Mouse (Mus musculus) heart, adult 2 months (tissue): ENCODE results near the gene Hsd17b1. TPM values are rescaled to one million over a fixed set of nuclear protein-coding genes. Genes with fewer than 3 reads are reported as not detected.

ENCODE experiments used
- DNase-seq, 2 experiments: peaks; one replicate each; pipeline ENCODE4 v3.0.0; 2021
- H3K27ac ChIP-seq: fragments of 200-600 bp; 2 replicates; pipeline ENCODE4 v1.8.1; 2022
- H3K27me3 ChIP-seq: fragments of 200-500 bp; 2 replicates; pipeline ENCODE4 v1.6.1; 2012; ENCODE audit warnings: mild to moderate bottlenecking, low read length, inconsistent platforms, mixed read lengths; ENCODE audit not compliant: control insufficient read depth, insufficient read depth
- H3K36me3 ChIP-seq: fragments of 200-500 bp; 2 replicates; pipeline ENCODE4 v1.6.1; 2012; ENCODE audit warnings: low read length, inconsistent platforms; ENCODE audit not compliant: control insufficient read depth, insufficient read depth
- H3K4me1 ChIP-seq: fragments of 200-500 bp; 2 replicates; pipeline ENCODE4 v1.6.1; 2011; ENCODE audit warnings: low read length; ENCODE audit not compliant: control insufficient read depth, insufficient read depth
- H3K4me3 ChIP-seq: fragments of 200-600 bp; 2 replicates; pipeline ENCODE4 v1.8.1; 2022
- H3K79me2 ChIP-seq: fragments of 200-500 bp; replicated peaks from 2 replicates; pipeline ENCODE4 v1.6.1; 2012; ENCODE audit warnings: mild to moderate bottlenecking, inconsistent platforms, low read length, moderate library complexity, mixed read lengths; ENCODE audit not compliant: control insufficient read depth, insufficient read depth
- H3K9ac ChIP-seq: fragments of 200-500 bp; 2 replicates; pipeline ENCODE4 v1.6.1; 2012; ENCODE audit warnings: low read depth, mild to moderate bottlenecking, control low read depth, inconsistent platforms, low read length, mixed read lengths
- CTCF ChIP-seq: fragments of 200-600 bp; IDR thresholded peaks from 2 replicates; pipeline ENCODE4 v1.8.1; 2022; ENCODE audit warnings: antibody characterized with exemption, mild to moderate bottlenecking, moderate library complexity
- EP300 ChIP-seq: fragments of 200-500 bp; IDR thresholded peaks from 2 replicates; pipeline ENCODE4 v1.6.1; 2011; ENCODE audit warnings: low read depth, low read length, control low read depth; ENCODE audit not compliant: insufficient read depth
- POLR2A ChIP-seq: fragments of 200-500 bp; IDR thresholded peaks from 2 replicates; pipeline ENCODE4 v1.6.1; 2011; ENCODE audit warnings: mild to moderate bottlenecking, low read depth, low read length, control low read depth; ENCODE audit not compliant: insufficient read depth
- WGBS: fragments of 180-500 bp; shearing (Covaris S2); methylation state at CpG from one replicate; pipeline ENCODE4 v1.1.7; 2018; 5-methylcytosine and 5-hydroxymethylcytosine counted together
- intact Hi-C: fragments of 180-260 bp; cut with DNase I; formaldehyde crosslinking; loops from one replicate; pipeline ENCODE4 v1.15.1; 2025
- polyA plus RNA-seq: library from polyadenylated mRNA; depleted of rRNA; stranded (reverse); fragments of >200 nt; gene quantifications from 2 replicates; pipeline ENCODE4 v1.2.3, GENCODE M21; 2012
- total RNA-seq, 2 experiments: library from RNA; stranded (reverse); gene quantifications; 2 replicates each; pipeline ENCODE4 v1.2.3; 2021

Hsd17b1 gene
- total and polyA plus RNA-seq, 3 experiments, result 0.47 to 0.70 (median 0.55) TPM

DNA sequence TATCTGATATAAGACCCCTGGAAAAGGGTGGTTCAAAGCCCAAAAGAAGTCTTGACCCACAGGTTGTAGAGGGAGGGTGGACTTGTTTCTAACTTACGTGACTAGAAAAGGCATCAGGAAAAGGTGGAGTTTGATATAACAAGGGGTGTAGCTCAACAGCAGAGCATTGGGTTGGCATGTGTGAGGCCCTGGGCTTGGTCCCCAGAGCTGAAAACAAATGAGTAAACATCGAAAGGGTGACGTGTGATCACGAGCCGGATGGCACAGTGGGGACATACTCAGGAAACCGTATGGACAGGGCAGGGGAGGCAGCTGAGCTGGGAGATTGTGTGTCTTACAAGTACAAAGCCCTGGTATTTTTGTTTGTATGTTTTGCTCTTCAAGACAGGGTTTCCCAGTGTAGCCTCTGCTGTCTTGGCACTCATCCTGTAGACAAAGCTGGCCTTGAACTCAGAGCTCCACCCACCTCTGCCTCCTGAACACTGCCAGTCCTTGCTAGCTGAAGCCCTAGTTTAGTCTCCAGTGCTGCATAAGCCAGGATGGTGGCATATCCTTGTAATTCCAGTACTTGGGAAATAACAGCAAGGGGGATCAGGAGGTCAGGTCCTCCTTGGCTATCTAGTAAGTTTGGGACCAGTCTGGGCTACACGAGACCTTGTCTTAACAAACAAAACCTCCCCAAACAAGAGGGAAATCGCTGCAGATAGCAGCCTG, 43.4 kb upstream of the Hsd17b1 start:
- Histone ChIP-seq H3K4me3 (no peak overlapping the region), H3K79me2 (no peaks in the 10 kb centered on the region), H3K9ac (no peak overlapping the region), H3K27me3 (no peaks in the 10 kb centered on the region), H3K4me1 (no peaks in the 10 kb centered on the region; the same call in 1 of the 2 replicates), H3K36me3 (peaks cover 10% of the 10 kb centered on the region), H3K27ac (no peak overlapping the region)
- TF ChIP-seq POLR2A, result no peak
- TF ChIP-seq CTCF, result no peak
- no peak for TF ChIP-seq EP300
- 87% methylated on average over 8 of the region's 8 CpGs for WGBS
- no peak for DNase-seq
- intact Hi-C loops, result no loop called here

- Histone ChIP-seq H3K27me3 (no peaks in the 10 kb centered on the region), H3K4me3 (no peak overlapping the region), H3K9ac (no peak overlapping the region), H3K36me3 (peaks cover 8% of the 10 kb centered on the region), H3K27ac (no peak overlapping the region), H3K79me2 (no peaks in the 10 kb centered on the region), H3K4me1 (no peaks in the 10 kb centered on the region; the same call in 1 of the 2 replicates)
- intact Hi-C loops, result no loop called here
- DNase-seq, result no peak
- 91% methylated on average over 4 of the region's 4 CpGs for WGBS
- TF ChIP-seq CTCF, result no peak
- no peak for TF ChIP-seq EP300
- no peak for TF ChIP-seq POLR2A
Observed at GRCm38 (mm10) chr11:101035328-101035695, 42.9 kb upstream of the Hsd17b1 start.

- DNase-seq, result no peak
- H3K27ac ChIP-seq, result no peak overlapping the region
- no peaks in the 10 kb centered on the region for H3K4me1 ChIP-seq
- no peaks in the 10 kb centered on the region for H3K79me2 ChIP-seq
- no peak for TF ChIP-seq POLR2A
- TF ChIP-seq EP300, result no peak
- TF ChIP-seq CTCF, result no peak
- no peaks in the 10 kb centered on the region; the same call in 1 of the 2 replicates for H3K36me3 ChIP-seq
- 82% methylated on average over 10 of the region's 10 CpGs for WGBS
- no peak overlapping the region for H3K9ac ChIP-seq
- no peak overlapping the region for H3K4me3 ChIP-seq
- no peaks in the 10 kb centered on the region for H3K27me3 ChIP-seq
- intact Hi-C loops, result no loop called here
Observed at GRCm38 (mm10) chr11:101037795-101038194, 40.4 kb upstream of the Hsd17b1 start.

DNA sequence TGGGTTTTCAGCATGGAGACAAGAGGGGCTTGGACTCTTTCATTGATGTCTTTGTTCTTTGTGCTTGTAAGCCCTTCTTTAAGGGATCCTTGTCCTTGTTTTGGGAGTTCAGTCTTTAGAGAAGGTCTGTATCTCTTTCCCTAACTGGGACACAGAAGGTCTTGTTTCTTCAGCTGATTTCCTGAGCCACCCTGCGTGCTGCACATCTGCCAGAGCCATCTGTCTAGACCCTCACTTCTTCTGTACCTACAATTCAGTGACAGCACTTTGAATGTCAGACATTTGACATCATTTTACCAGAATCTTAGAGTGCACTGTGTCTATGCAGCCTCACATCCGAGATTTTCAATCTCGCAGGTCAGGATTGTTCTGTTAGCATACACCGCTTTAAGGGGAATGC, 32.4 kb upstream of the Hsd17b1 start:
- peaks cover 5% of the 10 kb centered on the region for H3K36me3 ChIP-seq

GRCm38 (mm10) chr11:101046440-101046839, 31.8 kb upstream of the Hsd17b1 start:
- no peak overlapping the region for H3K9ac ChIP-seq
- intact Hi-C loops, result no loop called here
- no peak for DNase-seq
- peaks cover 5% of the 10 kb centered on the region for H3K36me3 ChIP-seq
- no peak for TF ChIP-seq EP300
- TF ChIP-seq CTCF, result no peak
- TF ChIP-seq POLR2A, result no peak
- H3K79me2 ChIP-seq, result no peaks in the 10 kb centered on the region
- H3K27me3 ChIP-seq, result no peaks in the 10 kb centered on the region
- WGBS, result 35% methylated on average over 9 of the region's 9 CpGs
- H3K4me1 ChIP-seq, result peaks cover 2% of the 10 kb centered on the region; the same call in 1 of the 2 replicates
- no peak overlapping the region; the same call in 1 of the 2 replicates for H3K27ac ChIP-seq
- no peak overlapping the region for H3K4me3 ChIP-seq

More for the DNA sequence above, 32.4 kb upstream of the Hsd17b1 start:
- Histone ChIP-seq H3K27ac (no peak overlapping the region), H3K4me1 (peaks cover 2% of the 10 kb centered on the region; the same call in 1 of the 2 replicates), H3K4me3 (no peak overlapping the region), H3K27me3 (no peaks in the 10 kb centered on the region), H3K9ac (no peak overlapping the region), H3K79me2 (no peaks in the 10 kb centered on the region)
- 83% methylated on average over 4 of the region's 4 CpGs for WGBS
- TF ChIP-seq CTCF, result no peak
- TF ChIP-seq EP300, result no peak
- no peak for TF ChIP-seq POLR2A
- intact Hi-C loops, result no loop called here
- DNase-seq, result no peak

DNA sequence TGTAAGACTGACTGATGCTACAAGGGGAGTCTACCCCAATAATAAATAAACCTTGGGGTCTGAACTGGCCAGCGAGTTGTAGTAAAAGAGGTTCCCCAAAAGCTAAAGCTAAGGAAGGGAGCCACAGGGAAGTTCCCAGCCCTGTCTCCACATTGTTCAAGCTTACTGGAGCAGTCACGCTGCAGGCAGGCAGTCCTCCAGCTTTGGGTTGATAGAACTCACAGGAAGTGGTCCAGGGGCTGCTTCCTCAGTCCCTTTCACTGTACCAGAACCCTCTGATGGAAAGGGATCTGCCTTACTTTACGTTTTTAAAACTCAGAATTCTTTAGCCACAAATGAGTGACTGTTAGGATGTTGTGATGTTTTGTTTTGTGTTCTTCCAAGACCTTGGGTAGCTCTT, 30.7 kb upstream of the Hsd17b1 start:
- Histone ChIP-seq H3K4me3 (no peak overlapping the region), H3K79me2 (no peaks in the 10 kb centered on the region), H3K4me1 (peaks cover 4% of the 10 kb centered on the region), H3K27me3 (no peaks in the 10 kb centered on the region), H3K36me3 (peaks cover 5% of the 10 kb centered on the region), H3K27ac (no peak overlapping the region), H3K9ac (no peak overlapping the region)
- no peak for TF ChIP-seq POLR2A
- DNase-seq, result no peak
- 68% methylated on average over 3 of the region's 3 CpGs for WGBS
- intact Hi-C loops, result no loop called here
